Mouse (Mus musculus) forebrain, embryonic 15.5 days (tissue): Measurements from ENCODE around the gene Zfp148. TPM values are rescaled to one million over a fixed set of nuclear protein-coding genes. Genes with fewer than 3 reads are reported as not detected.
"Not testable (repeated sequence)": the region's sequence is repeated elsewhere in the genome, so short reads cannot be mapped to it uniquely, and the experiment has no call there.

Source experiments
- ATAC-seq: fragments of 200-750 bp; cut with Nextera tagmentation; replicated peaks from 2 replicates; pipeline ENCODE4 v1.8.0; 2017; ENCODE audit warnings: mild to moderate bottlenecking, moderate TSS enrichment, moderate library complexity
- H3K27ac ChIP-seq: fragments of 300-500 bp; sonication (generic); replicated peaks from 2 replicates; pipeline ENCODE4 v1.5.1; 2015; ENCODE audit warnings: mild to moderate bottlenecking, inconsistent platforms
- H3K27me3 ChIP-seq: fragments of 300-500 bp; sonication (generic); 2 replicates; pipeline ENCODE4 v1.6.1; 2015; ENCODE audit warnings: inconsistent platforms
- H3K36me3 ChIP-seq: fragments of 300-500 bp; sonication (generic); 2 replicates; pipeline ENCODE4 v1.6.1; 2015; ENCODE audit warnings: mild to moderate bottlenecking, inconsistent platforms
- H3K4me1 ChIP-seq: fragments of 300-500 bp; sonication (generic); 2 replicates; pipeline ENCODE4 v1.6.1; 2015; ENCODE audit warnings: inconsistent platforms
- H3K4me2 ChIP-seq: fragments of 300-500 bp; sonication (generic); replicated peaks from 2 replicates; pipeline ENCODE4 v1.6.1; 2015; ENCODE audit warnings: mild to moderate bottlenecking, inconsistent platforms
- H3K4me3 ChIP-seq: fragments of 300-500 bp; sonication (generic); 2 replicates; pipeline ENCODE4 v1.5.1; 2015; ENCODE audit warnings: mild to moderate bottlenecking, inconsistent platforms
- H3K9ac ChIP-seq: fragments of 300-500 bp; sonication (generic); replicated peaks from 2 replicates; pipeline ENCODE4 v1.6.1; 2015; ENCODE audit warnings: mild to moderate bottlenecking, inconsistent platforms
- H3K9me3 ChIP-seq: fragments of 300-500 bp; sonication (generic); 2 replicates; pipeline ENCODE4 v1.6.1; 2016; ENCODE audit warnings: inconsistent platforms
- WGBS: fragments of 180-500 bp; shearing (Covaris S2); methylation state at CpG from one replicate; pipeline ENCODE4 v1.1.7; 2015; ENCODE audit warnings: mixed read lengths; 5-methylcytosine and 5-hydroxymethylcytosine counted together
- polyA plus RNA-seq: library from polyadenylated mRNA; unstranded; fragments of >200 nt; fragmentation: Nextera tagmentation; extraction: Ambion mirVana; gene quantifications from 2 replicates; pipeline ENCODE4 v1.2.1, GENCODE M21; 2015

Gene Zfp148
- polyA plus RNA-seq, 1 experiment from 2014 or later: 77.3 TPM

DNA sequence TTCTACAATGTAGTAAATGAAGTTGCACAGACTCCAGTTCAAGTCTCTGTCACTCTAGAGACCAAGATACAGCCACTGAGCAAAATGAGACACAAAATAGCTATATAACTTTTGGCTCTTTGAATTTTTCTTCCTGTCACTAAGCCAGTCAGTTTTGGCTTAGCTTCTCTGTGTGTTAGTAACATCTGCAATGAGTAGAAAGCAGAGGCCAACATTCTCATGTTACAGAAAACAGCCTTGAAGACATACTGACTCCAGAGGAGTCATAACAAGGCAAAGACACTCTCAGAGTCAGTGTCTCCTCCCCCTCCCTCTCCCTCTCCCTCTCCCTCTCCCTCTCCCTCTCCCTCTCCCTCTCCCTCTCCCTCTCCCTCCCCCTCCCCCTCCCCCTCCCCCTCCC, 89.3 kb downstream of the Zfp148 start:
- Histone ChIP-seq H3K27ac (no peak overlapping the region), H3K4me1 (peaks cover 9% of the 10 kb centered on the region), H3K27me3 (no peaks in the 10 kb centered on the region), H3K4me2 (no peak overlapping the region), H3K9me3 (no peaks in the 10 kb centered on the region), H3K4me3 (no peak overlapping the region), H3K9ac (no peak overlapping the region), H3K36me3 (no peaks in the 10 kb centered on the region)
- no peak for ATAC-seq

DNA sequence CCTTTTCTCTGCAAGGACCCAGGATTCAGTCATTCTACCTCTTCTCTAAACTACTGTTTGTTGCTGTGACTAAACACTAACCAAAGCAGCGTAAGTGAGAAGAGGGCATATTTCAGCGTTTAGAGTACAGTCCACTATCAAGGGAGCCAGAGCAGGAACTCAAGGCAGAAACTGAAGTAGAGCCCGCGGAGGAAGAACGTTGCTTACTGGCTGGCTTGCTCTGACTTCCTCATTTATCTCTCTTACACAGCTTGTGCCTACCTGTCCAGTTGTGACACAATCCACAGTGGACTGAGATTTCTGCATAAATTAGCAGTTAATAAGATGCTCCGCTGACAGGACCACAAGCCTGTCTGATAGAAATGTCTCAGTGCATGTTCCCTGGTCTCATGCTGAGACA, 93.7 kb downstream of the Zfp148 start:
- WGBS: 96% methylated on average over 6 of the region's 6 CpGs
- no peak for ATAC-seq
- no peak overlapping the region for H3K4me2 ChIP-seq

DNA sequence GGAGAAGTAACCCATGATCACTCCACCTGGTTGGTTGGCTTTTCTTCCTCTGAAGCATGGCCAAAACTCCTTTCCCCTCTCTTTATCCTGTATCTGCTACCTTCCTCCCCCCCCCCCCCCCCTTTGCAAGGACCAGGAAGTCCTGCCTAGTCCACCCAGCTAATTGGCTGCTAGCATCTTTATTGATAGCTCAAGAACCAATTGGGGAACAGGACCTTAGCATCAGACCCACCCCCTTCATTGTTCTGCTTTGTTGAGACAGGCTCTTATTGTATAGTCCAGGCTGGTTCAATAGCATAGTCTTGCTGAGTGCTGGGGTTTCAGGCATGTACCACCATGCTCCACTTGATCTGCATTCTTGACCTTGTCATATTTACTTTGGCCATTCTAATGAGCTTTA, 99.3 kb downstream of the Zfp148 start:
- Histone ChIP-seq H3K9me3 (no peaks in the 10 kb centered on the region), H3K27ac (no peak overlapping the region), H3K9ac (no peak overlapping the region), H3K36me3 (peaks cover 22% of the 10 kb centered on the region), H3K27me3 (no peaks in the 10 kb centered on the region), H3K4me3 (no peak overlapping the region), H3K4me1 (no peaks in the 10 kb centered on the region), H3K4me2 (no peak overlapping the region)
- ATAC-seq: no peak

More for the DNA sequence above, 93.7 kb downstream of the Zfp148 start:
- H3K9me3 ChIP-seq: no peaks in the 10 kb centered on the region
- H3K36me3 ChIP-seq: peaks cover 16% of the 10 kb centered on the region
- H3K27me3 ChIP-seq: no peaks in the 10 kb centered on the region
- H3K27ac ChIP-seq: no peak overlapping the region
- no peaks in the 10 kb centered on the region for H3K4me1 ChIP-seq
- no peak overlapping the region for H3K9ac ChIP-seq
- no peak overlapping the region for H3K4me3 ChIP-seq

DNA sequence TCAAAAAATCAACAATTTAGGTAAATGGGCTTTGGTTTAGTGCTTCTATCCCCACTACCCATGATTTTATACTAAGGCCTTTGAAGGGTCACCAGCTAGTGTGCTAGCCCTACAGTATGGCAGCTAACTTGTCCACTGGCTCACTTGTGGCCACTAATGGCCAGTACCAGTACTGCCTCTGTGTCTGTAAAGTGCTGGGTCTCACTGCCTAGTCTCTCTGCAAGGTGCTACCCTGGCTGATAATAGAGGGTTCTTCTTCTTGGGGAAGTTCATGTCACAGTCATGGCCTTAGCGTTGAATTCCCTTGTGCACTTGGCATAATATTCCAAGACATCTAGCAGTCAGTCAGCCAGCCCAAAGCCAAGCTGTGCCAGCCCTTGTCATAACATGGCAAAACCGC, 100.5 kb downstream of the Zfp148 start:
- WGBS: 89% methylated on average over 2 of the region's 2 CpGs
- Histone ChIP-seq H3K27ac (no peak overlapping the region), H3K36me3 (peaks cover 14% of the 10 kb centered on the region), H3K9me3 (no peaks in the 10 kb centered on the region), H3K4me1 (no peaks in the 10 kb centered on the region), H3K9ac (no peak overlapping the region), H3K4me2 (no peak overlapping the region), H3K4me3 (no peak overlapping the region), H3K27me3 (no peaks in the 10 kb centered on the region)
- no peak for ATAC-seq

DNA sequence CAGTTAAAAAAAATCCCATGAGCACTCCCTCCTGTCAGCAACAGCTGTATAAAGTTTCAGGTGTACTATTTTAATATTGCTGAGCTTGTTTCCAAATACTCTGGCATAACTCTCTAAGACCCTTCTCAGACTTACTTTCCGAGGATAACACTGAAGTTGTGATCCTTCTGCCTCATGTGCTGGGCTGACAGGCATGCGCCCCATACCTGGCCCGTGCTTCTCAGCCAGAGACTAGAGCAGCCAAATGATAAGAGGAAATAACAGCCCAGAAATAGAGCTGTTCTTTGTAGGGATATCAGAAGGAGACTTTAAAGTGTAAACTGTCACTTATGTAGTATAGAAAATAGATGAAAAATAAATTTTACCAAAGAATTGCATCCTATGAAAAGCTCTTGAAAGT, 101.7 kb downstream of the Zfp148 start:
- Histone ChIP-seq H3K27ac (no peak overlapping the region), H3K4me2 (no peak overlapping the region), H3K9me3 (no peaks in the 10 kb centered on the region), H3K36me3 (peaks cover 11% of the 10 kb centered on the region; the same call in 1 of the 2 replicates), H3K27me3 (no peaks in the 10 kb centered on the region), H3K4me3 (no peak overlapping the region), H3K9ac (no peak overlapping the region), H3K4me1 (peaks cover 5% of the 10 kb centered on the region; the same call in 1 of the 2 replicates)
- 94% methylated on average over 3 of the region's 3 CpGs for WGBS
- no peak for ATAC-seq

DNA sequence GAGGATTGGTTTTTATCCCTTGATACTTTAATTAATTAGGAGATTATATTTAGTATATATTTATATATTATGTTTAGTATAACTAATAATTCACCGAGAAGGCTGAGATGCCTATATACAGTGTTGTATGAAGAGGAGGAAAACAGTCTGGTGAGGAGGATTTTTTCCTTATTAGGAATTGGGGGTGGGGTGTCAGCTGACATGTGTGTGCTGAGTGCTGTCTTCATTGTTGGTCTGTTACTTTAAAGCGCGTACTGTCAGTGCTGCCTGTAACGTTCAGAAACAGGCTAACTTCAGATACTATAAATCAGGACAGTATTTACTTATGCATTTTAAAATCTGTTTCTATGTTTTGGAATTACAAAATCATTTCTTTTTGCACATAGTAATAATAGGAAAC, 107.1 kb downstream of the Zfp148 start:
- H3K4me3 ChIP-seq: no peak overlapping the region
- no peak overlapping the region for H3K4me2 ChIP-seq
- H3K4me1 ChIP-seq: peaks cover 11% of the 10 kb centered on the region
- no peaks in the 10 kb centered on the region for H3K27me3 ChIP-seq
- no peak overlapping the region for H3K9ac ChIP-seq
- ATAC-seq: no peak
- whole genome bisulfite sequencing: 50% methylated on average over 4 of the region's 4 CpGs
- no peak overlapping the region for H3K27ac ChIP-seq
- H3K36me3 ChIP-seq: peaks cover 6% of the 10 kb centered on the region; the same call in 1 of the 2 replicates
- H3K9me3 ChIP-seq: no peaks in the 10 kb centered on the region

DNA sequence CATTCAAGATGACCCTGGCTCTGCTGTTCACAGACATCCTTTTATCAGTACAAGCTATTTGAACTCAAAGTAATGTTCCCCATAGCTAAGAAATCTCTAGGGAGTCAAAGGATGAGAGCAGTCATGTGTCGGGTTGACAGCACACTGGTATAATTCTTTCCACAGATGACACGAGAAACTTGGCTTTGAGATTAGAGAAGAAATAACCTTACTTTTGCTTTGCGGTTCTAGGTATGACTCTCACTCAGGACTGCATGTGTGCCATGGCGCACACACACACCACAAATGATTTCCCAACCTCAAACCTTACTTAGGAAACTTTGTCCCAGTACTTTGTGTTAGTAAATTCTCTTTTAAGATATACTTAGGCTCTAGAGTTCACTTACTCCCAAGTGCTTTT, 113.7 kb downstream of the Zfp148 start:
- Histone ChIP-seq H3K4me3 (no peak overlapping the region), H3K27me3 (no peaks in the 10 kb centered on the region), H3K4me1 (no peaks in the 10 kb centered on the region), H3K9ac (no peak overlapping the region), H3K36me3 (peaks cover 27% of the 10 kb centered on the region), H3K4me2 (no peak overlapping the region), H3K27ac (no peak overlapping the region), H3K9me3 (no peaks in the 10 kb centered on the region)
- no peak for ATAC-seq
- 97% methylated on average over 4 of the region's 4 CpGs for WGBS

DNA sequence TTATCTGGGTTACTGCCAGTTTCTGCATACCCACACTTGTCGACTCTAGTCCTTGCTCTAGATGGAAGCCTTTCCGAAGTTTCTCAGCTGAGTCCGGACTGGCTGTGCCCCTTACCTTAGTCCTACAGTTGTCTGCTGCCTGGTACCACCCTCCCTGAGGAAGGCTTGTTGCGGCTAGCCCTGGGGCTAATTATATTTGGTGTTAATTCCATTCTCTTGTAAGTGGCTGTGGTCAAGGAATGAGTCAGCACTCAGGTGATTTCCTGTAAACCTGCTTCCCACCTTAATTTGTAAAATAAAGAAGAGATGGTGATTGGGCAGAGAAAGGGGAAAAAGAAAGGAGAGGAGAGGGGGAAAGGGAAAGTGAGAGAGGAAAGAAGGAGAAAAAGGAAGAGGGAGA, 127.4 kb downstream of the Zfp148 start:
- H3K27me3 ChIP-seq: no peaks in the 10 kb centered on the region
- no peaks in the 10 kb centered on the region for H3K4me1 ChIP-seq
- no peaks in the 10 kb centered on the region for H3K36me3 ChIP-seq
- H3K9me3 ChIP-seq: no peaks in the 10 kb centered on the region
- no peak overlapping the region for H3K4me3 ChIP-seq
- H3K9ac ChIP-seq: no peak overlapping the region
- WGBS: 92% methylated on average over 4 of the region's 4 CpGs
- no peak overlapping the region for H3K27ac ChIP-seq
- no peak overlapping the region for H3K4me2 ChIP-seq
- no peak for ATAC-seq

DNA sequence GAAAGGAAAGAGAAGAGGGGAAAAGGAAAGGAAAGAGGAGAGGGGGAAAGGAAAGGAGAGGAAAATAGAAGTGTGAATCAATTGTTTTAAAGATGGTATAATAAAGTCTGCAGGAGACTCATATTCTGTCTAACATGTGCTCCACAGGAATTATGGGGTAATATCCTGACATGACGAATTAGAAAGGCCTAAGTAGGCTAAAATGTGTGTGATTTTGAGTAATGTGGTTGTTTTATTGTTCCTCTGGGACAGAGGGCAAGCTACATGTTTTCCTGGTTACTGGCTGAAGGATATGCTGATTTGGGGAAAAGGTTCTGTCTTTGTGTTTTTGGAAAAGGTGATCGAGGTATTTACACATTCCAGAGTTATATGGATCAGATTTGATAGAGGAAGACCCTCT, 128.6 kb downstream of the Zfp148 start:
- not testable (repeated sequence) for H3K27ac ChIP-seq, ATAC-seq, H3K36me3 ChIP-seq, H3K4me1 ChIP-seq, H3K9ac ChIP-seq, H3K4me2 ChIP-seq, H3K27me3 ChIP-seq, H3K4me3 ChIP-seq, H3K9me3 ChIP-seq
- WGBS: 91% methylated on average over 2 of the region's 2 CpGs

DNA sequence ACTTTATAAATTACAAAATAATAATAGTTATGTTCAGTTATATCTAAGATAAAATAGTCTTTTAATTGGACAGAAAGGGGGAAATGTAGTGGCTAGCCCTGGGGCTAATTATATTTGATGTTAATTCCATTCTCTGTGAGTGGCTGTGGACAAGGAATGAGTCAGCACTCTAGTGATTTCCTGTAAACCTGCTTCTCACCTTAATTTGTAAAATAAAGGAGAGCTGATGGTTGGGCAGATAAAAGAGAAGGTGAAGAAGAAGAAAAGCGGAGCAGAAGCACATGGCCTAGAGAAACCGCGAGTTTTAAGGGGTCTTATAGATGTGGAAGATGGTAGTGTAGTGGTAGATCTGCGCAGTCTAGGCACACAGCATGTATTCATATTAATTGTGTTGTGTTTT, 130.2 kb downstream of the Zfp148 start:
- not testable (repeated sequence) for H3K9me3 ChIP-seq, H3K4me3 ChIP-seq, ATAC-seq, H3K27me3 ChIP-seq, H3K4me1 ChIP-seq, H3K36me3 ChIP-seq, H3K4me2 ChIP-seq, H3K9ac ChIP-seq, H3K27ac ChIP-seq
- 92% methylated on average over 4 of the region's 4 CpGs for WGBS

DNA sequence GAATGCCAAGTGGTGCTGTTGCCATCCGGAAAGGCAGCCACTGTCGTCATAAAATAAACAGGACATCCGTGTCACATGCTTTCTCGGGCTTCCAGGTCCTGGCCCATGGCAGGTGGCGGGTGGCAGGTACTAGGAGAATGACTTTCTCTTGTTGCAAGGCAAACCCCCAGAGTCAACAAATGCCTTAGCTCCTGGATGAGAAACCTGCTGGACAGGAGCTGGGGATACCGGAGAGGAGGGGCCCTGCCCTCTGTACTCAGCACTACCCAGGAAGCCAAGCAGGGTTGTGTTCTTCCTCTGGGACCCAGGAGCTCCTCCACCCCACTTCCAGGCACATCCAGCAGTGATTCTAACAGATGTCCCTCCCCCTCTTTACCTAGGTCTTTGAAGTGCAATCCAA, 131.9 kb downstream of the Zfp148 start:
- H3K4me3 ChIP-seq: no peak overlapping the region
- no peaks in the 10 kb centered on the region for H3K9me3 ChIP-seq
- no peaks in the 10 kb centered on the region for H3K27me3 ChIP-seq
- H3K27ac ChIP-seq: no peak overlapping the region
- H3K4me1 ChIP-seq: peaks cover 14% of the 10 kb centered on the region
- no peaks in the 10 kb centered on the region for H3K36me3 ChIP-seq
- WGBS: 90% methylated on average over 6 of the region's 6 CpGs
- no peak overlapping the region for H3K9ac ChIP-seq
- H3K4me2 ChIP-seq: no peak overlapping the region
- no peak for ATAC-seq

DNA sequence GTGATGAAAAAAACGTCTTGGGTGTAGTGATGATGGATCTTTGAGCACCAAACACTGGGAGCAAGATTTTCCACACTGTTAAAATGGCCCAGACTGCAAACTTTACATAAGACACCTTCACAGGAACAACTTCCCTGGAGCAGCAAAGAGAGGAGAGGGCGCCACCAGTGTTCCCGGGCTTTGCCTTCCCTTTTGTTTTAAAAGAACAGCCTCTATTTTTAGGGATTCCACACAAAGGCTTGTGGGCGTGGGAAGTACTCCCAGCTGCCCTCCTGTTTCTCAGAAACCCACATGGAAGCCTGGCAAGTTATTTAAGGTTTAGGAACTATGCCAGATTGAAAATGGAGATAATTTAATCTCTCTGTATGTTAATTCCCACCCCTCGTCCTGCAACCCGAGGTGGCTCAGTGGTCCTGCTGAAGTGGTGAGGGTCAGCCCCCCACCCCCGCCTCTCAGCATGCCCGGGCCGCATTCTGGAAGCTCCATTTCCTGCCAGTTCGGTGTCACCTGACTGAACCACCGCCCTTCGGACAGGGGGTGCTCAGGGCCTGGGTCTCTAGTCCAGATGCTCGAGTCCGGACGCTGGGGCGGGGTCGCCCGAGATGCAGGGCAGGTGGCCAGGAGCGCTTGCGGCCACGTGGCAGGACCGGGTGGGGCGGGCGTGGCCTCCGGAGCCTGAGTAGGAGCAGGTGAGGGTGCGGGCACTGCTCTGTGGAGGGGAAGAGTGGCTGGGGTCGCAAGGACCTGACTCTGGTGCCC, 136.3 kb downstream of the Zfp148 start, which contains the start of gene Slc12a8:
TSS of gene Slc12a8 (plus strand) at position 522 of the 759 bp plus-strand sequence.
- WGBS: under 1% methylated on average over 27 of the region's 27 CpGs
- peak within 1 kb of the TSS; percentile 60 for H3K9ac ChIP-seq
- peaks cover 20% of the 10 kb centered on the region for H3K4me1 ChIP-seq
- H3K4me2 ChIP-seq: peak within 1 kb of the TSS; percentile 89
- no peaks in the 10 kb centered on the region for H3K9me3 ChIP-seq
- no peaks in the 10 kb centered on the region for H3K36me3 ChIP-seq
- H3K4me3 ChIP-seq: peak within 1 kb of the TSS; percentile 41
- H3K27ac ChIP-seq: peak within 1 kb of the TSS; percentile 29; the same call in 1 of the 2 replicates
- no peaks in the 10 kb centered on the region for H3K27me3 ChIP-seq
- ATAC-seq: peak; percentile 60; the same call in 1 of the 2 replicates

DNA sequence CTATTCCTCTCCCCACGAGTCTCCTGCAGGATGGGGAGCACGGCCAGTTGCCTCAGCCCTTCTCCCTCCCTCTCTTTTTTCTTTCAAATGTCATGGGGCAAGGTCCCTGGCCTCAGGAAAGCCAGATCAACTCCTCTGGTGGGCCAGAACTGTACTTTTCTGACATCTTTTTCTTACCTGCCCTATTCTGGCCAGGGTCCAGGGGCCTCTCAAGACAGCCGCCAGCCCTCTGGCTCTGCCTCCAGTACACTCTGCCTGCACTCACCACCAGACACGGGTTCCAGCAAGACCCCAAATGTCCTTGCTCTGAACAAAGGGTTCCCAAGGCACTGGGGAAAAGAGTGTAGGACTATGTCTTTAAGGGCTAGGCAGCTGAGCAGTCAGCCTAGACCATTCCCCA, 137.0 kb downstream of the Zfp148 start:
- no peak overlapping the region for H3K27ac ChIP-seq

More for the DNA sequence above, 137.0 kb downstream of the Zfp148 start:
- ATAC-seq: no peak; the same call in 1 of the 2 replicates
- H3K9me3 ChIP-seq: no peaks in the 10 kb centered on the region
- peaks cover 20% of the 10 kb centered on the region for H3K4me1 ChIP-seq
- WGBS: 22% methylated on average over 4 of the region's 4 CpGs
- H3K36me3 ChIP-seq: no peaks in the 10 kb centered on the region
- peak overlapping the region; percentile 41 for H3K4me3 ChIP-seq
- peak overlapping the region; percentile 89 for H3K4me2 ChIP-seq
- peak overlapping the region; percentile 60 for H3K9ac ChIP-seq
- no peaks in the 10 kb centered on the region for H3K27me3 ChIP-seq
